Mouse (Mus musculus): ENCODE results near the gene Adgrf5.

GRCm38 (mm10) chr17:43502592-43502991, 142.3 kb downstream of the Adgrf5 start, which contains the start of gene Mep1a:
- TF ChIP-seq POLR2A (IDR thresholded peaks at IDR 0.05; ENCODE audit: insufficient read depth, low read depth, low read length) (no peak), CTCF (IDR thresholded peaks at IDR 0.05; ENCODE audit: insufficient read depth, low read depth, low read length) (no peak)

Data from olfactory bulb, adult 2 months (tissue).